Mouse (Mus musculus) thymus, postnatal 0 days (tissue): ENCODE results near the gene Syn2. TPM values are rescaled to one million over a fixed set of nuclear protein-coding genes. Genes with fewer than 3 reads are reported as not detected.
A peak's percentile ranks its signal among the peaks of the same experiment; 100 is the strongest.

Experiments used
- DNase-seq: peaks from one replicate; pipeline ENCODE4 v3.0.0-alpha.2; 2015; ENCODE audit warnings: low spot score
- polyA plus RNA-seq: library from polyadenylated mRNA; unstranded; fragments of >200 nt; fragmentation: Nextera tagmentation; extraction: Ambion mirVana; gene quantifications from 2 replicates; pipeline ENCODE4 v1.2.1, GENCODE M21; 2015

The Syn2 gene
- 0.64 and 0.72 TPM in 2 replicates for polyA plus RNA-seq

- DNase-seq, result peak; percentile 81
These were observed at the start of gene Syn2 for GRCm38 (mm10) chr6:115134501-115135331. Syn2 (plus strand) TSS chr6:115134902.

- DNase-seq, result no peak
These were observed 49.3 kb upstream of the Syn2 start for GRCm38 (mm10) chr6:115085274-115085841.

- DNase-seq, result no peak
These were observed 46.2 kb upstream of the Syn2 start for GRCm38 (mm10) chr6:115088314-115089106.

- no peak for DNase-seq
These were observed 43.0 kb upstream of the Syn2 start for GRCm38 (mm10) chr6:115091737-115092136.

DNA sequence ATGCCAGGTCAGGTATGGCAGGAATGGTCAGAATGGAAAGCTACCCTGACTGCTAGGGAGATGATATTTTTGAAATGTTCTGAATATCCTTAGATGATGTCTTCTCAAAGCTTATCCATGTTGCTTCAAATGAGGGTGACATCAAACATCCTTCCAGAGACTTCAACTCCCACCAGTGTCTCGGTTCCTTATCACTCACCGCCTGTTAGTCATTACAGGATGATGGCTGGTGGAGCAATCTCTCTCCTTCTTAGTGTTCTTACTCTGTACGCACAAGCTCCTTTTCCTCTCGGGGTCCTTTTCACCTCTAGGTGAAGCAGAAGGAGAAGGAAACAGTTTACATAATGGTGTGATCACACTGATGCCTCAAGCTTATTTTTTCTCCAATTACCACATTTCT, 32.2 kb upstream of the Syn2 start:
- DNase-seq, result no peak

DNA sequence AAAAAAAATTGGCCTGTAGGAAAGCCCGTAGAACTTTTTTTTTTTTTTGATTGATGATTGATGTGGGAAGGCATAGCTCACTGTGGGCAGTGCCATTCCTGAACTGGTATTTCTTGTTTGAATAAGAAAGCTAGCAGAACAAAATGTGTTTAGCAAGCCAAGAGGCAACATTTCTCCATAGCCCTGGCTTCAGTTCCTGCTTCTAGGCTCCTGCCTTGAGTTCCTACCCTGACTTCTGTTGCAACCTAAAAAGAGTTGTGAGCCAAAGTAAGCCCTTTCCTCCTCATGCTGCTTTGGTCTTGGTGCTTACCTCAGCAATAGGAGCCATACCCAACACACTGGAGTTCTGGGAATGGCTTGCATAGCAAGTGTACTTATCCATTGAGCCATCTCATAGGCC, 23.3 kb upstream of the Syn2 start:
- no peak for DNase-seq

GRCm38 (mm10) chr6:115122181-115122580, 12.5 kb upstream of the Syn2 start:
- no peak for DNase-seq

GRCm38 (mm10) chr6:115123262-115124201, 11.2 kb upstream of the Syn2 start:
- DNase-seq, result peak; percentile 90

- DNase-seq, result no peak
These were observed 9.9 kb upstream of the Syn2 start for GRCm38 (mm10) chr6:115124675-115125357.

DNA sequence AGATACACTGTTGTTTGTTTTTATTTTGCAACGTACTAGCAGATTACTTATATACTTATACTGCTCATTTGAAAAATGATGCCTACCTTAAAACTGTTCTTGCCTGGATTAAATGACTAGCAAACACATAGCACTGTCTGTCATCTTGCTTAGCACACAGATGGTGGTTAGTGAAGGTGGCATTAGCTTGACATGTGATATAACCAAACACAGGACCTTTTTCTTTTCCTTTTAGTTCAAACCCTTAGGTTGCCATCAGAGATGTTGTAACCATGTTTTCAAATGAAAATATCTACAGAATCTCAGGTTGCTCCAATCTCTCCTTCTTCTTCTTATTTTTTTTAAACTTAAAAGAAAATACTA, 9.4 kb upstream of the Syn2 start:
- no peak for DNase-seq

DNA sequence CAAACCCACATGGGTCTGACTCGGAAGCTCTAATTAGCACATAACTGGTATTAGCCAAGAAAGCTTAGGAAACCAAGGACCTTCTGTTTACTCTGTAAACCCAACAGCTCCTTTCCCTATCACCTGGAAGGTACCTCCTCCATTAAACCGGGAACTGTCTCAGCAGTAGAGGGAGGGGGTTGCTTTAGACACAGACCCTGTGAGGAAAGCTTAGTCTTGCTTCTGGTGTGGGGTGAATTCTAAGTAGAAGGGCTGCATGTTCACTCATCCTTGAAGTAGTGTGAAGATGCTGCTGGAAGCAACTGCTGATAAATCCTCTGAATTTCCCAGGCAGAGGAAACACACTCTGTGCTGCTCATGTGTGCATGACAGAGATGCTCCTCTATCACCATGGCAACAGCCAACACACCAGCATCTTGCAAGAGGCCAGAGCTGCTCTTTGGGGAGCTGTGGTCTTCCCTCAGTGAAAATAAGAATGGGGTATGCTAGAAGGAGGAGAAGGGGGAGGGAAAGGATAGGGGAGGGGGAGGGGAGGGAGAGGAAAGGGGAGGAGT, 8.4 kb upstream of the Syn2 start:
- DNase-seq, result no peak

DNA sequence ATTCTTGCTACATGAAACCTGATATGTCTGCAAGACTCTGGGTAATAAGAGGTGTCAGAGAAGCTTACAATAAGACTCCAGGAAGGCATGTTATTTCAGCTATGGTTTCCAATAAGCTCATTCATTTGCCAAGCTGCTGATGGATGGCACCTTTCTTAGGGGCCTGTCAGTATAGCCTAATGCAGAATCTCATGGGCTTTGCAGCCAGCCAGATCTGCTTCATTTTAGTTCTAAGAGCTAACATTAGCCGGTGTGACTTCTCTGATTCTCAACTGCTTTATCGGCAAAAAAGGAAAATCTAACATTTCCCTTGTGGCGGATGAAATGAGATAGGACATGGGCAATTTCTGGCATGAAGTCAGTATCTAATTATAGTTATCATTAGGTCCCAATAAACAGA, 7.9 kb upstream of the Syn2 start:
- DNase-seq, result no peak

GRCm38 (mm10) chr6:115127255-115127824, 7.4 kb upstream of the Syn2 start:
- DNase-seq, result no peak

DNA sequence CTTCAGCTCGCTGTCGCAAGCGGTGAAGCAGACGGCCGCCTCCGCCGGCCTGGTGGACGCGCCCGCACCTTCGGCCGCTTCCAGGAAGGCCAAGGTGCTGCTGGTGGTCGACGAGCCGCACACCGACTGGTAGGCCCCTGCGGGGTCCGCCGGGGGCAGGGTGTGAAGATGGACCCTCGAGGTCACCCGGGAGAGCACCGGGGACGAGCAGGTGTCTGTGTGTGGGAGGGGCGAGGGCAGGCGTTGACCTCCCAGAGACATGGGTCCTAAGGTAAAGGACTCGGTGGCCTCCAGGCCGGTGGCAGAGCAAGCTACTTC, 589 bp downstream of the Syn2 start:
- no peak for DNase-seq

GRCm38 (mm10) chr6:115136156-115136555, 1.5 kb downstream of the Syn2 start:
- DNase-seq, result no peak

- DNase-seq, result no peak
These were observed 6.7 kb downstream of the Syn2 start for GRCm38 (mm10) chr6:115141446-115141845.

- DNase-seq, result no peak
These were observed 26.5 kb downstream of the Syn2 start for GRCm38 (mm10) chr6:115161175-115161574.

DNA sequence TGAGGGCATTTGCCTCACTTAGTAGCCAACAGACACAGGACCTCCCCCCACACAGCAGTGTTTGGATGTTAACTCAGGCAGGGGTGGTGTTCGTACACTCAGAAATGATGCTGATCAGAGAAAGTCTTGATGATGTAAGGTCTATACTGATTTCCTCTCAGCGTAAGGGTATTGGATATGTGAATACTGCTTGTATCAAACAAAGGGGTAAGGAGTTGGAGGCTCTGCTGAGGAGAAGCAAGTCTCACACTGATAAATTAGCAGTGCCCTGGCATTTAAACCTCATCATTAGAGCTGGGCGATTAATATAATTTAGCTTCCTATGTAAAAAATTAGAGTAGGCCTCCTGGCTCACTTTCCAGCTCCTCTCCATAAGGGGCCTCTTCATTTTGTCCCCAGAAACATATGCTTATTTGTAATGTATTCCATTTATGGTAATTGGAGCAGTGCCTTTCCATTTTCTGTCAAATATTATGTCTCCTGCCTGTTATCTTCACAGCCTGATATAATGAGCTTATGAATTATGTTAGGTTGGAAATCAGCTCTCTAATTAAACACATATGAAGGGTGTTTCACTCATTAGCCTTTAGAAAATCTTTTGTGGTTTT, 31.3 kb downstream of the Syn2 start:
- DNase-seq, result no peak

GRCm38 (mm10) chr6:115168921-115169320, 34.2 kb downstream of the Syn2 start:
- DNase-seq, result no peak

DNA sequence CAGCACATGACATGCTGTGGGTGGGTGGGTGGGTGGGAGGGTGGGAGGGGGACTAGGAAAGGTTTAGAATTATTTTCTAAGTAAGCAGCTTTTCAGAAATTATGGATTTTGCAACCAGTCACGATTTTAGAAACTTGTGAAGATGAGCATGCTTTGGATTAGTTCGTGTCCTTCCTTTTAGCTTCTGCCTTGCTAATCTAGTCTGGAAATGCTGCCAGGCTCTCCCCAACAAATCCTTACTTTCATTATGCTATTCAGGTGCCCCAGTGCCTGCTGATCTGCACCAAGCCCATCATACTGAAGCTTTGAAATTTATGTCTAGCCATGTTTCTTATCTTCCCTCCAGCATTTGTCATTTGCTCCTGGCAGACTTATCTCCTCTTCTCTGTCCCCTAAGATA, 34.8 kb downstream of the Syn2 start:
- no peak for DNase-seq
